Mouse (Mus musculus): ENCODE measurements around the gene Faap20.

Faap20 gene

GRCm38 (mm10) chr4:155221106-155221505 is 28.5 kb upstream of the Faap20 start:
- no peak for DNase-seq (ENCODE audit: low spot score in 2 of 2)

GRCm38 (mm10) chr4:155221599-155222551 is 27.7 kb upstream of the Faap20 start:
- peak; percentile 52 to 53 for DNase-seq (ENCODE audit: low spot score in 2 of 2)

GRCm38 (mm10) chr4:155222552-155222840 is 27.1 kb upstream of the Faap20 start, which contains the start of gene Ski:
TSS of gene Ski (minus strand) at chr4:155222592.
- no peak for DNase-seq (ENCODE audit: low spot score in 2 of 2)

- peak; percentile 98 to 99 for DNase-seq (ENCODE audit: low spot score in 2 of 2)
Measured at GRCm38 (mm10) chr4:155222841-155223593, 26.6 kb upstream of the Faap20 start.

GRCm38 (mm10) chr4:155223594-155224528 is 25.7 kb upstream of the Faap20 start:
- no peak for DNase-seq (ENCODE audit: low spot score in 2 of 2)

- no peak for DNase-seq (ENCODE audit: low spot score in 2 of 2)
Measured at GRCm38 (mm10) chr4:155225918-155226317, 23.7 kb upstream of the Faap20 start.

- DNase-seq (ENCODE audit: low spot score in 2 of 2): no peak
Measured at GRCm38 (mm10) chr4:155227986-155228385, 21.6 kb upstream of the Faap20 start.

GRCm38 (mm10) chr4:155228461-155228860 is 21.1 kb upstream of the Faap20 start:
- no peak for DNase-seq (ENCODE audit: low spot score in 2 of 2)

GRCm38 (mm10) chr4:155233878-155234277 is 15.7 kb upstream of the Faap20 start:
- no peak for DNase-seq (ENCODE audit: low spot score in 2 of 2)

- DNase-seq (ENCODE audit: low spot score in 2 of 2): peak in 1 of 2 experiments; percentile 25
Measured at GRCm38 (mm10) chr4:155234371-155235310, 15.0 kb upstream of the Faap20 start.

- DNase-seq (ENCODE audit: low spot score in 2 of 2): peak in 1 of 2 experiments; percentile 37
Measured at GRCm38 (mm10) chr4:155235311-155236119, 14.1 kb upstream of the Faap20 start.

- peak; percentile 81 to 83 for DNase-seq (ENCODE audit: low spot score in 2 of 2)
Measured at GRCm38 (mm10) chr4:155236737-155237385, 12.7 kb upstream of the Faap20 start.

GRCm38 (mm10) chr4:155238276-155238675 is 11.3 kb upstream of the Faap20 start:
- DNase-seq (ENCODE audit: low spot score in 2 of 2): no peak

- no peak for DNase-seq (ENCODE audit: low spot score in 2 of 2)
Measured at GRCm38 (mm10) chr4:155239494-155239893, 10.1 kb upstream of the Faap20 start.

GRCm38 (mm10) chr4:155241789-155242188 is 7.8 kb upstream of the Faap20 start:
- no peak for DNase-seq (ENCODE audit: low spot score in 2 of 2)

- DNase-seq (ENCODE audit: low spot score in 2 of 2): no peak
Measured at GRCm38 (mm10) chr4:155242292-155242691, 7.3 kb upstream of the Faap20 start.

GRCm38 (mm10) chr4:155243233-155243632 is 6.4 kb upstream of the Faap20 start:
- DNase-seq (ENCODE audit: low spot score in 2 of 2): no peak

- no peak for DNase-seq (ENCODE audit: low spot score in 2 of 2)
Measured at GRCm38 (mm10) chr4:155245770-155246492, 3.7 kb upstream of the Faap20 start.
